Mouse (Mus musculus): ENCODE results near the gene Bahcc1. TPM values are rescaled to one million over a fixed set of nuclear protein-coding genes. Genes with fewer than 3 reads are reported as not detected.

Bahcc1 gene
- polyA plus RNA-seq, 1 experiment from 2014 or later, result 4.4 TPM

DNA sequence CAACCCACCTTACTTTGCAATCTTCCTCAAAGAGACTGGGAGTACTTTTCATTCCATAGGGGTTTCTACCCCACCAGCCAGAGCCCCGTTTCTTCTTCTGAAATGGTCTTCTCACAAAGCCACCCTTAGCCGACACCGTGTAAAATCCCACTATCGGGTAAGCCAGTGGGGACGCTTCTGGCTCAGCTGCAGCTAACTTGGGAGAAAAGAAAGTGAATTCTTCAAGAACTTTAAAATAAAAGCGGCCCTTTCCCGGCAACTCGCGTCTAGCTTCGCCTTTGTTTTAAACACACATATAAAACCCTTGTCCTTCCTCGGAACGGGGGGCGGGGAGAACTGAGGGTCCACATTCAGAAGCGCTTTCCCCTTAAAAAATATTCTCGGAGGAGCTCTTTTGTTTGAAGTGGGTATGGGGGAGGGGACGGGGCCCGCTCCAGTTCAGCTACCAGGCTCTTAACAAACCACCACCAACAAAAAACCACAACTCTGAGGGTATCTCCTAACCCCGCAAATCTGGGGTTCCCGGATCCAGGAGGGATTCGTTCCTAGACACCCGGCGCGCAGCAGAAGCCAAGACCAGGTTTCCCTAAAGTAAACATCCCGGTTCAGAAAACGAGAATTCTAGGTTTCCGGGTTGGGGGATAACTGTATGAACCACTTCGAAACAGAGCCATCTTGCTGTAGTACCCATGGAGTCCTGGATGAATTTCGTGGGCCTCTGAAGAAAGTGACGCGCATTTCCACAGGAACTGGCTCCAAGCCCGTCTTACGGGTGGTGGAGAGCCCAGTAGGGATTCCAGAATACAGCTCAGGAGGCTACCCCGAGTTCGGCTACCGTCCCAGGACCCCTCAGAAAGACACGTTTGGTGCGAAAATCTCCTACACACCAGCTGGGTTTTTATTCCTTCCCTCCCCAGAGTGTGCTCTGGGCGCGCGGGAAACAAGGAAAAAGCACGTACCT is 44.0 kb upstream of the Bahcc1 start:
- no peaks in the 10 kb centered on the region for H3K9me3 ChIP-seq
- peak overlapping the region; percentile 73 for H3K4me3 ChIP-seq
- peak overlapping the region; percentile 96 for H3K9ac ChIP-seq
- peak overlapping the region; percentile 99 for H3K4me2 ChIP-seq
- peaks cover 10% of the 10 kb centered on the region; the same call in 1 of the 2 replicates for H3K36me3 ChIP-seq
- no peak for ATAC-seq (ENCODE audit: extremely low read depth, insufficient number of reproducible peaks, low FRiP score, low TSS enrichment)
- 0% methylated on average over 41 of the region's 41 CpGs for WGBS
- H3K27me3 ChIP-seq (replicated peaks), result no peaks in the 10 kb centered on the region
- H3K27ac ChIP-seq (replicated peaks), result peak overlapping the region; percentile 97
- peaks cover 51% of the 10 kb centered on the region for H3K4me1 ChIP-seq

DNA sequence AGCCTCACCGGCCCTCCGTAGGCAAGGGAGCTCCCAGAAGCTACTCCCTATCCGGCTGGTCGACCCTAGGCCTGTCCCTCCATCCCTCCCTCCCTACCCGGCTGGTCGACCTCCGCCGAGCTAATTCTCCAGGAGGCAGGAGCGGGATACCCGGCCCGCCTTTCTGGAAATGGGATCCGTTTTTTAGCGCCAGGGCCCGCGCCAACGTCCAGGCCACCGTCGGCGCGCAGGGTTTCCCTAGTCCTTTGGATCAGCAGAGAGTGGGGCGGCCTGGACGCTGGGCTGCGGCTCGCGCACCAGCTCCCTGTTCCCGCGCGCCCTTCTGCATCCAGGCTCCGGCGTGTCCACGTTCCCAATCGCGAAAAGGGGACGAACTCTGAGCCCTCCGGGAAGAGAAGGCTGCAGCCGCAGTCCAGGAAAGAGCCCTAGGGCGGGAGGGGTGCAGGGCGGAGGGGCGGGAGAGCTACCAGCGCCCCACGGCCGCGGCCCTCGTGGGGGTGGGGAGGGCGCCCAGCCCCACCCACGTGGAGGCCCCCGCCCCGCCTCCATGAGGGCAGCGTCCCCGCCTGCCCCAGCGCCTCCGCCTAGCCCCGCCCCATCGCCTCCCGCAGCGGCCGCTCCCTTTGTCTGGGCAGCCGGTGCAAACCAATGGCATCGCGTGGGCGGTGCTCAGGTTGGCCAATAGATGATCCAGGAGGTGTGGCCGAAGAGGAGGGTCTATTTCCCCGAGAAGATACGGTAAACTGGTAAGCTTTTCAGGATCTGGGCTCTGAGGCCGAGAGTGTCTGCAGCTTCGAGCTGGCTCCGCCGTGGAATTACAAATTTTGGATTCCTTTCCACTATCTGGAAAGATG is 43.1 kb upstream of the Bahcc1 start:
- Histone ChIP-seq H3K9me3 (no peaks in the 10 kb centered on the region), H3K9ac (peak overlapping the region; percentile 96), H3K36me3 (peaks cover 10% of the 10 kb centered on the region; the same call in 1 of the 2 replicates), H3K27me3 (replicated peaks) (no peaks in the 10 kb centered on the region), H3K4me2 (peak overlapping the region; percentile 99), H3K4me3 (peak overlapping the region; percentile 73), H3K27ac (replicated peaks) (peak overlapping the region; percentile 97), H3K4me1 (peaks cover 42% of the 10 kb centered on the region)
- peak; percentile 86 for ATAC-seq (ENCODE audit: extremely low read depth, insufficient number of reproducible peaks, low FRiP score, low TSS enrichment)
- WGBS, result under 1% methylated on average over 61 of the region's 68 CpGs

DNA sequence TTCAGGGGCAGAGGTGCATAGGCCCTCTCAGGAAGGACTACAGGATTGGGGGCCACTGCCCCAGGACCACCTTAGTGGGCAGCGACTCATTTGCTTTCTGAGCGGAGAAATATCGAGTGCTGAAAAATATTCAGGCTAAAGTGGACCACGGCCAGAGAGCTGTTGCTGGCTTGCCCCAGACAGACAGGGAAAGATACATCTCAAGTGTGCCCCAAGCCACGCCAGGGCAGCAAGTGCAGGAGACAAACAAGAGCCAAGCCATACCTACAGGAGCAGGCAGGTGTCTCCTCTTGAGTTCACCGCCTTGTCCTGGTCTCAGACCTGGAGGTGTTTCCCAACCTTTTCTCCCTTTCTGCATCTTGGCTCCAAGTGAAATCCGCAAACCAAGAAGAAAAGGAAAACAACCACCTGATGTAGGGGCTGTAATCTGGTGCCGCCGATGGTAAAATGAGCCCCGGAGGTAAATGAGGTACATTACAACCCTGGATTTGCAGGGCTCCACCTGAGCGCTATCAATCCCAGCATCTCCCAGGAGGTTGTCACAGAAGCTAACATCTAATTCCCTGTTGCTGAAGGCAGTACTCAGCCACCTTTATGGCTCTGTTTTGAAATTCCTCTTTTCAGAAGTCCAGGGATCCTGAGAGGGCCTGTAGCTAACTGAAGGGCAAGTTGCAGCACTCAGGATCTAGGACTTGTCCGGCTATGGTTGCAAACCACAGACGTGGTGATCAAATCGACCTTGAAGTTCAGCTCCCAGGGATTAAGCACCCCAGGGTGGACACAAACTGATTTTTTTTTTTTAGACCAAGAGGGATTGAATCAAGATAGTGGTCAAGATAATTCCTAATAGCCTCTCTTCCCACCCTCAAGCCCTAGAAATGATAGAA is 42.0 kb upstream of the Bahcc1 start:
- Histone ChIP-seq H3K36me3 (peaks cover 10% of the 10 kb centered on the region; the same call in 1 of the 2 replicates), H3K4me1 (peaks cover 31% of the 10 kb centered on the region), H3K9ac (peak overlapping the region; percentile 84), H3K27me3 (replicated peaks) (no peaks in the 10 kb centered on the region), H3K4me3 (peak overlapping the region; percentile 73), H3K4me2 (peak overlapping the region; percentile 99), H3K9me3 (no peaks in the 10 kb centered on the region), H3K27ac (replicated peaks) (peak overlapping the region; percentile 97)
- no peak for ATAC-seq (ENCODE audit: extremely low read depth, insufficient number of reproducible peaks, low FRiP score, low TSS enrichment)
- WGBS, result 40% methylated on average over 14 of the region's 14 CpGs

DNA sequence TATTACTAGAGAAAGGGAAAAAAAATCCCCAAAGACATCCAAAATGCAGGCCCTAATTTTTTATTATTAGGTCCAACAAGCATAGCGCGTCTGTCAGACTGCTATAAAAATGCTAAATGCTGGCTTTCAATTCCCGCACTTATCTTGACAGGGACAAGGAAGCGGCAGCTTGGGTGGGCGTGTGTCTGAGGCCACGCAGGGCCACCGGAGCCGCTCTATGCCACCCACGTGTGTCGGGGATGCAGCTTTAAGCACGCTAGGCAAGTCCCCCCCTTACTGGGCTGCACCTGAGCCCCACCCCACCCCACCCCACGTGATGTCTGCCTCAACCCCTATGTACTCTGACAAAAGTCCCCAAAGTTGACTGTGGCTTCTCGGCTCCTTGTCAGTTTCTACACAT is 33.9 kb upstream of the Bahcc1 start:
- no peak for ATAC-seq (ENCODE audit: extremely low read depth, insufficient number of reproducible peaks, low FRiP score, low TSS enrichment)
- peak overlapping the region; percentile 61; the same call in 1 of the 2 replicates for H3K9ac ChIP-seq
- H3K9me3 ChIP-seq, result no peaks in the 10 kb centered on the region
- H3K27ac ChIP-seq (replicated peaks), result 0 out of 2 replicates have a peak overlapping the region, but pooled peaks have one; percentile 21
- H3K4me1 ChIP-seq, result peaks cover 12% of the 10 kb centered on the region
- H3K4me3 ChIP-seq, result no peak overlapping the region
- no peaks in the 10 kb centered on the region; the same call in 1 of the 2 replicates for H3K27me3 ChIP-seq (replicated peaks)
- H3K36me3 ChIP-seq, result no peaks in the 10 kb centered on the region
- peak overlapping the region; percentile 25; the same call in 1 of the 2 replicates for H3K4me2 ChIP-seq
- WGBS, result 19% methylated on average over 13 of the region's 13 CpGs

DNA sequence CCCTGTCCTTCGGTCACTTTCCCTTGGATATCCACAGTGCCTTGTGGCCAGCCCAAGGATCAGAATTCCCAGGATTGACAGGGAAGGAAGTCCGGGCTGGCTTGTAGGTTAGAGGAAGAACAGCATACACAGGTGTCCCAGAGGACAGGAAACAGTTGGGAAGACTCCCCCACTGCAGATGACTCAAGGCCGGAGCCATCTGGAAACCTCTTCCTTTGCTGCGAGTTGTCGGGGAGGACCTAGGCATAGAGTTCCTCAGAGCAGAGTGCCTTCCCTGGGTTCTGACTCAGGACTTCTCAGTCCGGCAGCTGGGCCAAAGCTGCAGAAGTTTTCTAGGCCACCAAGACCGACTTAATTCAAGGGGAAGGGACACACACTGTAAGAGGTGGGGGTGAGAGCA is 33.0 kb upstream of the Bahcc1 start:
- no peak overlapping the region for H3K4me2 ChIP-seq
- ATAC-seq (ENCODE audit: extremely low read depth, insufficient number of reproducible peaks, low FRiP score, low TSS enrichment), result no peak
- no peak overlapping the region for H3K4me3 ChIP-seq
- H3K4me1 ChIP-seq, result peaks cover 12% of the 10 kb centered on the region
- no peaks in the 10 kb centered on the region; the same call in 1 of the 2 replicates for H3K27me3 ChIP-seq (replicated peaks)
- H3K36me3 ChIP-seq, result no peaks in the 10 kb centered on the region
- 56% methylated on average over 7 of the region's 7 CpGs for WGBS
- no peaks in the 10 kb centered on the region for H3K9me3 ChIP-seq
- H3K27ac ChIP-seq (replicated peaks), result 0 out of 2 replicates have a peak overlapping the region, but pooled peaks have one; percentile 26
- H3K9ac ChIP-seq, result no peak overlapping the region

DNA sequence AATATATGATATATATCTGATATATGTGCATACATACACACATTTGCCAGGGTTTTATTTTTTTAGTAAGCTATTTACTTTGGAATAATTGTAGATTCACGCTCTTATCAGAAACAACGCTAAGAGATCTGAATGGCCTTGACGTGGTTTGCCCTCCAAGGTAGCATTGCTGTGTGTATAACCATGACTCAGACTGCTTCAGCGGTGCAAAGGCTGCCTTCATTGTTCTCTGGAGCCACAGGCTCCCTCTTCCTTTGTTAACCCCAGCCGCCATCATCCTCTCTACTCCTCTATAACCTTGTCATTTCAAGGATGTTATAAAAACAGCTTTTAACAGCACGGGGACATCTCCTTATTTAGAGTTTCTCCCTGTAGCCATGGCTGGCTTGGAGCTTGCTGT is 32.1 kb upstream of the Bahcc1 start:
- Histone ChIP-seq H3K9me3 (no peaks in the 10 kb centered on the region), H3K27ac (replicated peaks) (no peak overlapping the region)
- 61% methylated on average over 6 of the region's 6 CpGs for WGBS

DNA sequence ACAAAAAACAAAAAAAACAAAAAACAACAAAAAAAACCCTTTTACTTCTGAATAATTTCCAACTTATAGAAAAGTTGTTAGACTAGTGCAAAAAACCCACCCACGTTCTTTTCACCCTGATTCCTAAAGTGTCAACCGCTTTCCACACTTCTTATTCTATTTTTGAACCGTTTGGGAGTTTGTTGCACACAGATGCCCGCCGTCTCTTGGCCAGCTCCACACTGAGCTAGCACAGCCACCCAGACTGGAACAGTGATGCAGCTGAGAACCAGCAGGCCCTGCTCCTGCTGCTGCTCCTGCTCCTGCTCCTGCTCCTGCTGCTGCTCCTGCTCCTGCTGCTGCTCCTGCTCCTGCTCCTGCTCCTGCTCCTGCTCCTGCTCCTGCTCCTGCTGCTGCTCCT is 28.5 kb upstream of the Bahcc1 start:
- H3K4me2 ChIP-seq, result no peak overlapping the region
- no peaks in the 10 kb centered on the region; the same call in 1 of the 2 replicates for H3K27me3 ChIP-seq (replicated peaks)
- no peaks in the 10 kb centered on the region for H3K9me3 ChIP-seq
- no peak overlapping the region for H3K4me3 ChIP-seq
- no peak for ATAC-seq (ENCODE audit: extremely low read depth, insufficient number of reproducible peaks, low FRiP score, low TSS enrichment)
- H3K36me3 ChIP-seq, result no peaks in the 10 kb centered on the region
- WGBS, result 65% methylated on average over 5 of the region's 5 CpGs
- peaks cover 34% of the 10 kb centered on the region for H3K4me1 ChIP-seq
- no peak overlapping the region for H3K27ac ChIP-seq (replicated peaks)
- H3K9ac ChIP-seq, result no peak overlapping the region

More for the DNA sequence above, 32.1 kb upstream of the Bahcc1 start:
- no peak for ATAC-seq (ENCODE audit: extremely low read depth, insufficient number of reproducible peaks, low FRiP score, low TSS enrichment)
- H3K4me3 ChIP-seq, result no peak overlapping the region
- peaks cover 16% of the 10 kb centered on the region for H3K4me1 ChIP-seq
- no peak overlapping the region for H3K9ac ChIP-seq
- no peaks in the 10 kb centered on the region; the same call in 1 of the 2 replicates for H3K27me3 ChIP-seq (replicated peaks)
- H3K4me2 ChIP-seq, result no peak overlapping the region
- no peaks in the 10 kb centered on the region for H3K36me3 ChIP-seq

DNA sequence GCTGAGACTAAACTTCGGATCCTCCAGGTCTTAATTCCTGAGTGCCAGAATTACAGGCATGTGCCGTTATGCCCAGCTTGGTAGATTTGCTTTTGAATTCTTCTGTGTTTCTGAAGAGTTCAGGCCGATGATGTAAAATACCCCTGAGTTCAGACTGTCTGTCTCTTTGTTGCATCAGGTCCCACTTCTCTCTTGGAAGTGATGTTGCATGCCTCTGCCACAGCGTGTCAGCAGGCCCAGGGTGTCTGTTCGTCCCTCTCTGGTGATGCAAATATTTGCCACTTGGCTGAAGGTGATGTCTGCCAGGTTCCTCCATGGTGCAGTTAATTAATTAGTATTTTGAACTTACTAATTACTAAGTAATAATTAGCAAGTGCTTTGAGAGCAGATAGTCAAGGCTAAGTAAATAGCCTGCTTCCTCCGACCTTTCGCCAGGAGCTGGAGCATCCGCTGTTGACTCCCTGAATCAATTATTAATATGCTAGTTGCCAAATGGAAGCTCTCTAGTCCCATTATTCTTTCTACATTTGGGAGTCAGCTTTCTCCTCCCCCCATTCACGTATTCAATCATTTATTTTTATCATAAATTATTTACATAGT is 26.6 kb upstream of the Bahcc1 start:
- no peak for ATAC-seq (ENCODE audit: extremely low read depth, insufficient number of reproducible peaks, low FRiP score, low TSS enrichment)

DNA sequence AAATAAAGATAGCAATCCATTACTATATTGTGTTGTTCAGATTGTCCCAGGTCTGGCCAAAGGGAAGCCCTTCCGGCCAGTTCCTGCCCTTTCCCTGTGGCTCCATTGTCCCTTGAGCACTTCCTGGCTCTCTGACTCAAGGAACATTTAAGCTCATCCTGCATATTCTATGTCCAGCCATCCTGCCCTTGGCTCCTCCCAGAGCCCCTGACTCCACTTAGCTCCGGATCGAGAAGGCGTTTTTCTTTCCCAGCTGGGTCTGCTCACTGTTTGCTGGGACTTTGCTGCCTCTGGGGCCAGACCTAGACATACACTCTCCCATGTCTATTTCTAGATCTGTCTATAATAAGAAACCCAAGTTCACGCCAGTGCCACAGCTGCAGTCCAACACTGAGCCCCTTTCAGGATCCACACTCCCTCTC is 26.1 kb upstream of the Bahcc1 start:
- no peak overlapping the region for H3K9ac ChIP-seq
- 0 out of 2 replicates have a peak, but pooled peaks have one; percentile 33 for ATAC-seq (ENCODE audit: extremely low read depth, insufficient number of reproducible peaks, low FRiP score, low TSS enrichment)
- H3K27me3 ChIP-seq (replicated peaks), result no peaks in the 10 kb centered on the region
- 10% methylated on average over 5 of the region's 5 CpGs for WGBS
- H3K36me3 ChIP-seq, result no peaks in the 10 kb centered on the region
- H3K4me3 ChIP-seq, result no peak overlapping the region
- H3K27ac ChIP-seq (replicated peaks), result peak overlapping the region; percentile 87
- H3K9me3 ChIP-seq, result no peaks in the 10 kb centered on the region
- H3K4me2 ChIP-seq, result peak overlapping the region; percentile 32
- peaks cover 29% of the 10 kb centered on the region for H3K4me1 ChIP-seq

More for the DNA sequence above, 26.6 kb upstream of the Bahcc1 start:
- H3K27ac ChIP-seq (replicated peaks), result peak overlapping the region; percentile 87
- H3K4me1 ChIP-seq, result peaks cover 29% of the 10 kb centered on the region
- peak overlapping the region; percentile 32 for H3K4me2 ChIP-seq
- H3K9me3 ChIP-seq, result no peaks in the 10 kb centered on the region
- no peaks in the 10 kb centered on the region for H3K27me3 ChIP-seq (replicated peaks)
- H3K9ac ChIP-seq, result peak overlapping the region; percentile 64; the same call in 1 of the 2 replicates
- 49% methylated on average over 9 of the region's 9 CpGs for WGBS
- no peak overlapping the region for H3K4me3 ChIP-seq
- H3K36me3 ChIP-seq, result no peaks in the 10 kb centered on the region

DNA sequence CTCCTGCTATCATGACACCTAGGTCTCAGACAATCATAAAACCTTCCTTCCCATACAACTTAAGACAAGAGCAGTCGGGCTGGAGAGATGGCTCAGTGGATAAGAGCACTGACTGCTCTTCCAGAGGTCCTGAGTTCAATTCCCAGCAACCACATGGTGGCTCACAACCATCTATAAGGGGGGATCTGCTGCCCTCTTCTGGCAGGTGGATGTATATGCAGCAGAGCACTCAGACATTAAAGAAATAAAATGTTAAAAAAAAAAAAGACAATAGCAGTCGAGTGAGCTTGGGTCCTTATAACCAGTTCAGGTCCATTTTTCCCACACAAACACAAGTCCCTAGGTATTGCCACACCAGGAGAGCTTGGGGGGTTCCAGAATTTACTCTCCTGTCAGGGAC is 23.9 kb upstream of the Bahcc1 start:
- WGBS, result 70% methylated on average over 2 of the region's 2 CpGs
- no peak for ATAC-seq (ENCODE audit: extremely low read depth, insufficient number of reproducible peaks, low FRiP score, low TSS enrichment)
- peaks cover 4% of the 10 kb centered on the region; the same call in 1 of the 2 replicates for H3K9me3 ChIP-seq

More for the DNA sequence above, 23.9 kb upstream of the Bahcc1 start:
- Histone ChIP-seq H3K4me2 (no peak overlapping the region), H3K27me3 (replicated peaks) (no peaks in the 10 kb centered on the region), H3K9ac (no peak overlapping the region), H3K4me3 (no peak overlapping the region), H3K36me3 (peaks cover 5% of the 10 kb centered on the region; the same call in 1 of the 2 replicates), H3K27ac (replicated peaks) (no peak overlapping the region), H3K4me1 (peaks cover 29% of the 10 kb centered on the region)
